ENCODE assay signal across 12 mouse cellular contexts in genomic region chr13:64320334-64320733, GRCm38 (mm10).
"Had no signal": no experiment of that assay in that cellular context is flagged by ENCODE, and none has a peak within 500 bp of the region (broad histone marks: within the 10 kb centered on the region; RNA-seq: fewer than 3 reads in every experiment).

No protein-coding gene starts in this region.

- H3K4me2 ChIP-seq: intestine, embryonic 15.5 days; limb, embryonic 13.5 days; liver, embryonic 13.5 days; midbrain, embryonic 12.5 days had no signal

- H3K27ac ChIP-seq: intestine, embryonic 15.5 days; kidney, postnatal 0 days; layer of hippocampus, adult 2 months; limb, embryonic 13.5 days; liver, embryonic 13.5 days; midbrain, embryonic 12.5 days; stomach, postnatal 0 days had no signal

- H3K9ac ChIP-seq: intestine, embryonic 15.5 days; limb, embryonic 13.5 days; liver, embryonic 13.5 days; midbrain, embryonic 12.5 days had no signal

- ATAC-seq: intestine, embryonic 15.5 days had no signal

- DNase-seq: kidney, adult 18-20 months; kidney, postnatal 4 days; left cerebral cortex, postnatal 4 days; liver, embryonic 13.5 days; right cerebral cortex, postnatal 14 days; thymus, postnatal 4 days had no signal

- H3K4me1 ChIP-seq: intestine, embryonic 15.5 days; limb, embryonic 13.5 days; midbrain, embryonic 12.5 days had no signal

- H3K27me3 ChIP-seq: intestine, embryonic 15.5 days; limb, embryonic 13.5 days; liver, embryonic 13.5 days; midbrain, embryonic 12.5 days had no signal

- H3K4me3 ChIP-seq: intestine, embryonic 15.5 days; layer of hippocampus, adult 2 months; limb, embryonic 13.5 days; liver, embryonic 13.5 days; midbrain, embryonic 12.5 days had no signal

- H3K9me3 ChIP-seq: intestine, embryonic 15.5 days; limb, embryonic 13.5 days; liver, embryonic 13.5 days; midbrain, embryonic 12.5 days had no signal

- H3K36me3 ChIP-seq: intestine, embryonic 15.5 days; limb, embryonic 13.5 days; liver, embryonic 13.5 days; midbrain, embryonic 12.5 days had no signal
